Mouse (Mus musculus): ENCODE data around the gene Gskip. TPM values are rescaled to one million over a fixed set of nuclear protein-coding genes. Genes with fewer than 3 reads are reported as not detected.

Gene Gskip
- total and polyA plus RNA-seq, 3 experiments, result 12.3 to 21.9 (median 13.3) TPM

DNA sequence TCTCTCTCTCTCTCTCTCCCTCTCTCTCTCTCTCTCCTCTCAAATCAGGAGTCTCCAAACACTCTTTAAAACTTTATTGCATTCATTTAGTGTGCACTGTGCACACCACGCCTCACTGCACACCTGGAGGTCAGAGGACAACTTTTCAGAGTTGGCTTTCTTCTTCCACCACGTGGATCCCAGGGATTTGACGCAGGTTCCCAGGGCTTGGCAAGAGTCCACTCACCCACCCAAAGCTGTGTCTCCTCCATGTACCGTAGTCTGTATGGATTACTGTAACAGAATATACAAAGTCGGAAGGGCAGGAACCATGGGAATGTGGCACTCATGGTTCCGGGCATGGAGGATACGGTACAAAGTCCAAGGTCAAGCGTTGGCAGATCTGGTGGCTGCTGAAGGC is 55.0 kb downstream of the Gskip start:
- dilution Hi-C loops (cut with MboI; ENCODE audit: extremely low pct_ligation_motif_present, extremely low pct_unique_long_range_greater_than_20kb, low sequenced_read_pairs), result no loop called here

DNA sequence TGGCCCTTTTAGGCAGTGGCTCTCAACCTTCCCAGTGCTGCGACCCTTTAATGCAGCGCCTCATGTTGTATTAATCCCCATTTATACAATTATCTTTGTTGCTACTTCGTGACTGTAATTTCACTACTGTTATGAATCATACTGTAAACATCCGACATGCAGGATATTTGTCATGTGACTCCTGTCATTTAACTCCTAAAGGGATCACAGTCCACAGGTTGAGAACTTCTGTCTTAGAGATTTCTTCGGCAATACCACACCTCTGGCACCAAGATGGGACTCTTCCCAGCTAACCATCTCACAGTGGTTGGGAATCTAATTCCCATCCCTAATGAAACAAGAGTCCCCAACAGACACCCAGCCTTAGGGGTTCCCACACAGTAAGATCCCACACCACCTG is 63.5 kb downstream of the Gskip start:
- no peak for TF ChIP-seq RCOR1 (conservative IDR thresholded peaks at IDR 0.05; ENCODE audit: low read depth, low read length)
- no peak for TF ChIP-seq ZMIZ1 (IDR thresholded peaks at IDR 0.05; ENCODE audit: low read depth, low read length)
- no peak for TF ChIP-seq PAX5 (IDR thresholded peaks at IDR 0.05; ENCODE audit: low read length)
- no peak for TF ChIP-seq HCFC1 (IDR thresholded peaks at IDR 0.05; ENCODE audit: low read depth, low read length)
- no peak for TF ChIP-seq MXI1 (IDR thresholded peaks at IDR 0.05; ENCODE audit: low read depth, low read length)
- no peak for TF ChIP-seq MAFK (IDR thresholded peaks at IDR 0.05; ENCODE audit: insufficient replicate concordance, low read length)
- no peak for TF ChIP-seq JUN (IDR thresholded peaks at IDR 0.05; ENCODE audit: insufficient read depth, low read depth, low read length)
- TF ChIP-seq MAX (IDR thresholded peaks at IDR 0.05; ENCODE audit: low read length), result no peak
- TF ChIP-seq CTCF (conservative IDR thresholded peaks at IDR 0.05 in 1 of 2, IDR thresholded peaks at IDR 0.05 in 1 of 2; ENCODE audit: low read depth in 2 of 2, low read length in 2 of 2), result no peak
- no peak for TF ChIP-seq SIN3A (IDR thresholded peaks at IDR 0.05; ENCODE audit: low read length)
- TF ChIP-seq POLR2AphosphoS2 (IDR thresholded peaks at IDR 0.05; ENCODE audit: low read depth, low read length), result no peak
- TF ChIP-seq GABPA (IDR thresholded peaks at IDR 0.05; ENCODE audit: insufficient replicate concordance, low read depth, low read length), result no peak
- no peak for TF ChIP-seq CHD2 (IDR thresholded peaks at IDR 0.05; ENCODE audit: low read length)
- no peak for TF ChIP-seq ETS1 (conservative IDR thresholded peaks at IDR 0.05; ENCODE audit: low read depth, low read length)
- TF ChIP-seq USF2 (conservative IDR thresholded peaks at IDR 0.05; ENCODE audit: low read depth, low read length), result no peak
- no peak for TF ChIP-seq ELF1 (IDR thresholded peaks at IDR 0.05; ENCODE audit: low read depth, low read length)
- no peak for TF ChIP-seq NELFE (IDR thresholded peaks at IDR 0.05; ENCODE audit: low read depth, low read length)
- no peak for TF ChIP-seq TBP (conservative IDR thresholded peaks at IDR 0.05; ENCODE audit: low read depth, low read length)
- TF ChIP-seq KAT2A (IDR thresholded peaks at IDR 0.05; ENCODE audit: insufficient replicate concordance, low read length), result no peak
- no peak for TF ChIP-seq EP300 (IDR thresholded peaks at IDR 0.05; ENCODE audit: low read length)
- Histone ChIP-seq H3K27ac (ENCODE audit: insufficient read depth, low read depth) (no peak overlapping the region), H3K4me1 (ENCODE audit: control insufficient read depth in 1 of 2, insufficient read depth in 2 of 2) (no peaks in the 10 kb centered on the region), H3K36me3 (replicated peaks in 1 of 2; ENCODE audit: control insufficient read depth in 1 of 2, insufficient read depth in 1 of 2, low read length in 1 of 2) (no peaks in the 10 kb centered on the region), H3K4me2 (ENCODE audit: insufficient read depth, low read depth, poor library complexity, severe bottlenecking) (no peak overlapping the region), H3K4me3 (replicated peaks in 1 of 3; ENCODE audit: low read depth in 2 of 3, low read length in 2 of 3, poor library complexity in 1 of 3) (no peak overlapping the region), H3K9ac (ENCODE audit: insufficient read depth, low read depth) (no peak overlapping the region), H3K79me2 (replicated peaks; ENCODE audit: control insufficient read depth, extremely low read depth, insufficient read depth, poor library complexity, severe bottlenecking) (no peaks in the 10 kb centered on the region), H3K9me3 (replicated peaks; ENCODE audit: low read length) (peaks cover 17% of the 10 kb centered on the region), H3K27me3 (replicated peaks) (peaks cover 9% of the 10 kb centered on the region)
- dilution Hi-C loops (cut with MboI; ENCODE audit: extremely low pct_ligation_motif_present, extremely low pct_unique_long_range_greater_than_20kb, low sequenced_read_pairs), result no loop called here
- DNase-seq (ENCODE audit: extremely low read depth), result no peak
- in situ Hi-C loops (cut with MboI; ENCODE audit: low pct_ligation_motif_present, low pct_unique_long_range_greater_than_20kb, low sequenced_read_pairs), result no loop called here

More for the DNA sequence above, 55.0 kb downstream of the Gskip start:
- H3K36me3 ChIP-seq (replicated peaks in 1 of 2; ENCODE audit: control insufficient read depth in 1 of 2, insufficient read depth in 1 of 2, low read length in 1 of 2), result no peaks in the 10 kb centered on the region
- DNase-seq (ENCODE audit: extremely low read depth), result no peak
- no peaks in the 10 kb centered on the region for H3K27me3 ChIP-seq (replicated peaks)
- H3K9ac ChIP-seq (ENCODE audit: insufficient read depth, low read depth), result no peak overlapping the region
- peaks cover 17% of the 10 kb centered on the region for H3K9me3 ChIP-seq (replicated peaks; ENCODE audit: low read length)
- in situ Hi-C loops (cut with MboI; ENCODE audit: low pct_ligation_motif_present, low pct_unique_long_range_greater_than_20kb, low sequenced_read_pairs), result no loop called here
- TF ChIP-seq POLR2AphosphoS2 (IDR thresholded peaks at IDR 0.05; ENCODE audit: low read depth, low read length) (no peak), BHLHE40 (IDR thresholded peaks at IDR 0.05; ENCODE audit: low read depth, low read length) (no peak), MYC (IDR thresholded peaks at IDR 0.05; ENCODE audit: low read depth, low read length) (no peak), MAZ (IDR thresholded peaks at IDR 0.05; ENCODE audit: low read depth, low read length) (no peak), ZMIZ1 (IDR thresholded peaks at IDR 0.05; ENCODE audit: low read depth, low read length) (no peak), EP300 (IDR thresholded peaks at IDR 0.05; ENCODE audit: low read length) (no peak), TCF12 (IDR thresholded peaks at IDR 0.05; ENCODE audit: low read depth, low read length) (no peak), CTCF (conservative IDR thresholded peaks at IDR 0.05 in 1 of 2, IDR thresholded peaks at IDR 0.05 in 1 of 2; ENCODE audit: low read depth in 2 of 2, low read length in 2 of 2) (no peak), POLR2A (IDR thresholded peaks at IDR 0.05; ENCODE audit: low read depth, low read length) (no peak), SMC3 (IDR thresholded peaks at IDR 0.05; ENCODE audit: low read depth, low read length) (no peak), NRF1 (IDR thresholded peaks at IDR 0.05; ENCODE audit: low read depth, low read length) (no peak), ZKSCAN1 (IDR thresholded peaks at IDR 0.05; ENCODE audit: borderline replicate concordance, low read depth, low read length) (no peak), UBTF (IDR thresholded peaks at IDR 0.05; ENCODE audit: low read depth, low read length) (no peak), CHD2 (IDR thresholded peaks at IDR 0.05; ENCODE audit: low read length) (no peak), MAFK (IDR thresholded peaks at IDR 0.05; ENCODE audit: insufficient replicate concordance, low read length) (no peak), MXI1 (IDR thresholded peaks at IDR 0.05; ENCODE audit: low read depth, low read length) (no peak), ZC3H11A (IDR thresholded peaks at IDR 0.05; ENCODE audit: low read depth, low read length) (no peak)
- no peak overlapping the region for H3K4me3 ChIP-seq (replicated peaks in 1 of 3; ENCODE audit: low read depth in 2 of 3, low read length in 2 of 3, poor library complexity in 1 of 3)
- H3K79me2 ChIP-seq (replicated peaks; ENCODE audit: control insufficient read depth, extremely low read depth, insufficient read depth, poor library complexity, severe bottlenecking), result no peaks in the 10 kb centered on the region
- no peak overlapping the region for H3K4me2 ChIP-seq (ENCODE audit: insufficient read depth, low read depth, poor library complexity, severe bottlenecking)
- H3K27ac ChIP-seq (ENCODE audit: insufficient read depth, low read depth), result no peak overlapping the region
- H3K4me1 ChIP-seq (ENCODE audit: control insufficient read depth in 1 of 2, insufficient read depth in 2 of 2), result no peaks in the 10 kb centered on the region
